Mouse (Mus musculus) lung, adult 2 months (tissue): Measurements from ENCODE around the gene Gpr55.

Source experiments
- CTCF ChIP-seq: fragments of 200-500 bp; IDR thresholded peaks from 2 replicates; pipeline ENCODE4 v1.5.1; 2011; ENCODE audit warnings: mild to moderate bottlenecking, low read length, control low read depth; ENCODE audit not compliant: insufficient read depth
- POLR2A ChIP-seq: fragments of 200-500 bp; IDR thresholded peaks from 2 replicates; pipeline ENCODE4 v1.6.1; 2011; ENCODE audit warnings: low read depth, mild to moderate bottlenecking, control low read depth, low read length, borderline replicate concordance; ENCODE audit errors: extremely low read depth

GRCm38 (mm10) chr1:85960873-85961272 lies at the start of gene Gpr55:
- TF ChIP-seq CTCF (no peak), POLR2A (no peak)
